Mouse (Mus musculus) neural tube, embryonic 13.5 days (tissue): ENCODE data around the gene Smyd2. TPM values are rescaled to one million over a fixed set of nuclear protein-coding genes. Genes with fewer than 3 reads are reported as not detected.

Source experiments
- ATAC-seq: fragments of 200-750 bp; cut with Nextera tagmentation; 2 replicates; pipeline ENCODE4 v1.8.0; 2017; ENCODE audit warnings: low read depth, mild to moderate bottlenecking, moderate TSS enrichment, moderate library complexity
- H3K27ac ChIP-seq: fragments of 300-500 bp; sonication (generic); replicated peaks from 2 replicates; pipeline ENCODE4 v1.5.1; 2015; ENCODE audit warnings: moderate library complexity, mild to moderate bottlenecking, inconsistent platforms
- H3K27me3 ChIP-seq: fragments of 300-500 bp; sonication (generic); 2 replicates; pipeline ENCODE4 v1.6.1; 2015; ENCODE audit warnings: mild to moderate bottlenecking, inconsistent platforms
- H3K36me3 ChIP-seq: fragments of 300-500 bp; sonication (generic); 2 replicates; pipeline ENCODE4 v1.6.1; 2015; ENCODE audit warnings: mild to moderate bottlenecking, inconsistent platforms
- H3K4me1 ChIP-seq: fragments of 300-500 bp; sonication (generic); replicated peaks from 2 replicates; pipeline ENCODE4 v1.6.1; 2015; ENCODE audit warnings: inconsistent platforms
- H3K4me2 ChIP-seq: fragments of 300-500 bp; sonication (generic); 2 replicates; pipeline ENCODE4 v1.6.1; 2015; ENCODE audit warnings: inconsistent platforms, mild to moderate bottlenecking, moderate library complexity
- H3K4me3 ChIP-seq: fragments of 300-500 bp; sonication (generic); 2 replicates; pipeline ENCODE4 v1.5.1; 2015; ENCODE audit warnings: mild to moderate bottlenecking, inconsistent platforms
- H3K9ac ChIP-seq: fragments of 300-500 bp; sonication (generic); 2 replicates; pipeline ENCODE4 v1.6.1; 2015; ENCODE audit warnings: moderate library complexity, mild to moderate bottlenecking, inconsistent platforms
- H3K9me3 ChIP-seq: fragments of 300-500 bp; sonication (generic); 2 replicates; pipeline ENCODE4 v1.6.1; 2016; ENCODE audit warnings: inconsistent platforms
- WGBS: fragments of 180-500 bp; shearing (Covaris S2); methylation state at CpG from one replicate; pipeline ENCODE4 v1.1.7; 2015; 5-methylcytosine and 5-hydroxymethylcytosine counted together
- polyA plus RNA-seq: library from polyadenylated mRNA; unstranded; fragments of >200 nt; fragmentation: Nextera tagmentation; extraction: Ambion mirVana; gene quantifications from 2 replicates; pipeline ENCODE4 v1.2.1, GENCODE M21; 2015

Smyd2 gene
- polyA plus RNA-seq, 1 experiment from 2014 or later, result 58.6 TPM

- Histone ChIP-seq H3K9me3 (no peaks in the 10 kb centered on the region), H3K27ac (no peak overlapping the region), H3K4me2 (no peak overlapping the region), H3K9ac (no peak overlapping the region), H3K36me3 (peaks cover 13% of the 10 kb centered on the region; the same call in 1 of the 2 replicates), H3K4me1 (no peaks in the 10 kb centered on the region), H3K27me3 (no peaks in the 10 kb centered on the region), H3K4me3 (no peak overlapping the region)
- 90% methylated on average over 7 of the region's 7 CpGs for WGBS
- no peak for ATAC-seq
Measured at GRCm38 (mm10) chr1:189852456-189852855, 69.7 kb downstream of the Smyd2 start.

- no peaks in the 10 kb centered on the region for H3K27me3 ChIP-seq
- H3K4me2 ChIP-seq, result no peak overlapping the region
- H3K9ac ChIP-seq, result no peak overlapping the region
- H3K36me3 ChIP-seq, result peaks cover 13% of the 10 kb centered on the region; the same call in 1 of the 2 replicates
- no peak overlapping the region for H3K4me3 ChIP-seq
- no peak for ATAC-seq
- no peaks in the 10 kb centered on the region for H3K4me1 ChIP-seq
- 85% methylated on average over 5 of the region's 5 CpGs for WGBS
- no peaks in the 10 kb centered on the region for H3K9me3 ChIP-seq
- H3K27ac ChIP-seq, result no peak overlapping the region
Measured at GRCm38 (mm10) chr1:189852051-189852450, 70.1 kb downstream of the Smyd2 start.

- no peaks in the 10 kb centered on the region for H3K4me1 ChIP-seq
- peaks cover 13% of the 10 kb centered on the region; the same call in 1 of the 2 replicates for H3K36me3 ChIP-seq
- no peak overlapping the region for H3K27ac ChIP-seq
- WGBS, result 80% methylated on average over 11 of the region's 11 CpGs
- H3K9ac ChIP-seq, result no peak overlapping the region
- no peak overlapping the region for H3K4me2 ChIP-seq
- no peak overlapping the region for H3K4me3 ChIP-seq
- no peaks in the 10 kb centered on the region for H3K27me3 ChIP-seq
- no peak for ATAC-seq
- H3K9me3 ChIP-seq, result no peaks in the 10 kb centered on the region
Measured at GRCm38 (mm10) chr1:189849550-189849949, 72.6 kb downstream of the Smyd2 start.

- no peak overlapping the region for H3K27ac ChIP-seq
- no peak for ATAC-seq
- H3K9ac ChIP-seq, result no peak overlapping the region
- H3K4me3 ChIP-seq, result no peak overlapping the region
- no peaks in the 10 kb centered on the region for H3K27me3 ChIP-seq
- 88% methylated on average over 2 of the region's 2 CpGs for WGBS
- H3K36me3 ChIP-seq, result peaks cover 12% of the 10 kb centered on the region; the same call in 1 of the 2 replicates
- H3K9me3 ChIP-seq, result no peaks in the 10 kb centered on the region
- H3K4me2 ChIP-seq, result no peak overlapping the region
- no peaks in the 10 kb centered on the region for H3K4me1 ChIP-seq
Measured at GRCm38 (mm10) chr1:189846319-189846718, 75.8 kb downstream of the Smyd2 start.

GRCm38 (mm10) chr1:189834166-189834565 lies 88.0 kb downstream of the Smyd2 start:
- Histone ChIP-seq H3K27ac (0 out of 2 replicates have a peak overlapping the region, but pooled peaks have one; percentile 10), H3K27me3 (no peaks in the 10 kb centered on the region), H3K9me3 (no peaks in the 10 kb centered on the region), H3K9ac (no peak overlapping the region), H3K36me3 (no peaks in the 10 kb centered on the region), H3K4me3 (no peak overlapping the region), H3K4me2 (no peak overlapping the region), H3K4me1 (peaks cover 19% of the 10 kb centered on the region)
- no peak for ATAC-seq
- 43% methylated on average over 13 of the region's 13 CpGs for WGBS

GRCm38 (mm10) chr1:189833351-189833750 lies 88.8 kb downstream of the Smyd2 start:
- Histone ChIP-seq H3K4me2 (no peak overlapping the region), H3K4me1 (peaks cover 19% of the 10 kb centered on the region), H3K27ac (no peak overlapping the region), H3K4me3 (no peak overlapping the region), H3K9me3 (no peaks in the 10 kb centered on the region), H3K9ac (no peak overlapping the region), H3K36me3 (no peaks in the 10 kb centered on the region), H3K27me3 (no peaks in the 10 kb centered on the region)
- WGBS, result 75% methylated on average over 7 of the region's 7 CpGs
- ATAC-seq, result no peak

- H3K4me3 ChIP-seq, result no peak overlapping the region
- no peaks in the 10 kb centered on the region for H3K9me3 ChIP-seq
- 11% methylated on average over 12 of the region's 12 CpGs for WGBS
- no peak overlapping the region for H3K4me2 ChIP-seq
- H3K27me3 ChIP-seq, result no peaks in the 10 kb centered on the region
- ATAC-seq, result no peak
- no peak overlapping the region for H3K27ac ChIP-seq
- no peaks in the 10 kb centered on the region for H3K36me3 ChIP-seq
- H3K9ac ChIP-seq, result no peak overlapping the region
- peaks cover 19% of the 10 kb centered on the region for H3K4me1 ChIP-seq
Measured at GRCm38 (mm10) chr1:189830797-189831232, 91.3 kb downstream of the Smyd2 start.

Other genes starting within 250 kb of the Smyd2 start
- gene Cenpf, start 234.3 kb downstream of the Smyd2 start, polyA plus RNA-seq, result 18.1 and 27.6 TPM in 2 replicates
- gene Ptpn14, start 194.1 kb downstream of the Smyd2 start, polyA plus RNA-seq, result 1.8 and 1.9 TPM in 2 replicates
- 12.4 and 15.0 TPM in 2 replicates for gene Prox1, start 248.4 kb upstream of the Smyd2 start, polyA plus RNA-seq